Mouse (Mus musculus): ENCODE data around the gene Cep131. TPM values are rescaled to one million over a fixed set of nuclear protein-coding genes. Genes with fewer than 3 reads are reported as not detected.

Gene Cep131
- polyA plus RNA-seq, 1 experiment from 2014 or later: 3.1 TPM

DNA sequence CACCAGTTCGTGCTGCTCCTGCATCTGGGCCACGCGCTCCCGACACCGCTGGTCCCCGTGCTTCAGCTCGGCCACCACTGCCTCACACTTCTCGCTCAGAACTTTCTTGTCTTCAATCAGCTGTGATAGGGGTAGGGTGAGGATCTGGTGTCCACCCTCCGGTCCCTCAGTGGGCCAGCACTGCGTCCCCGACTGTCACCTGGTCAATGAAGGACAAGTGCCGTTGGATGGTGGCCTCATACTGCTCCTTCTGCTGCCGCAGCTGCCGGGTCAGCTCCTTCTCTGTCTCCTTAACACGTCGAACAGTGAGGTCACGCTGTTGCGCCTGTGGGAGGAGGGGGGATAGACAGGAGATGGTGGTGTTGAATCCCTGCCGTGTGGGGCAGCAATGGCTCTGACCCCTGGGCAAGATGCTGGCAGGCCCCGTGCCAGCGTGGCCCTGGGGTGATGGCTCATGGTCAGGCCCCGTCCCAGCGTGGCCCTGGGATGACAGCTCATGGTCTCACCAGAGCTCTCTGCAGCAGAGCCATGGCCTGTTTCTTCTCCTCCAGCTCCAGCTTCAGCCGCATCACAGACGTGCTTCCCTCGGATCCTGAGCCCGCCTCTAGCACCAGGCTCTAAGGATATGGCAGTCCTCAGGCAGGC, 16.2 kb downstream of the Cep131 start:
- no peak for ATAC-seq

GRCm38 (mm10) chr11:120069261-120069660, 17.4 kb downstream of the Cep131 start:
- TF ChIP-seq EP300 (IDR thresholded peaks at IDR 0.05; ENCODE audit: low read depth): no peak
- TF ChIP-seq CTCF (IDR thresholded peaks at IDR 0.05; ENCODE audit: low read depth): no peak
- DNase-seq (no peak), ATAC-seq (no peak)
- Histone ChIP-seq H3K27ac (ENCODE audit: low read depth) (no peak overlapping the region), H3K4me3 (ENCODE audit: low read depth, low read length) (no peak overlapping the region), H3K9ac (replicated peaks) (no peak overlapping the region), H3K4me2 (ENCODE audit: low read depth, low read length) (no peak overlapping the region), H3K9me3 (ENCODE audit: low read length) (no peaks in the 10 kb centered on the region), H3K4me1 (ENCODE audit: insufficient read depth) (peaks cover 13% of the 10 kb centered on the region), H3K27me3 (ENCODE audit: insufficient read depth, low read length) (no peaks in the 10 kb centered on the region), H3K36me3 (replicated peaks; ENCODE audit: insufficient read depth, low read length) (peaks cover 7% of the 10 kb centered on the region; the same call in 1 of the 2 replicates)
- WGBS (ENCODE audit: insufficient replicate concordance): 73% methylated on average over 11 of the region's 11 CpGs

More for the DNA sequence above, 16.2 kb downstream of the Cep131 start:
- Histone ChIP-seq H3K36me3 (replicated peaks; ENCODE audit: insufficient read depth, low read length) (peaks cover 7% of the 10 kb centered on the region; the same call in 1 of the 2 replicates), H3K4me3 (ENCODE audit: low read depth, low read length) (no peak overlapping the region), H3K27ac (ENCODE audit: low read depth) (no peak overlapping the region), H3K9me3 (ENCODE audit: low read length) (no peaks in the 10 kb centered on the region), H3K9ac (replicated peaks) (no peak overlapping the region), H3K4me1 (ENCODE audit: insufficient read depth) (peaks cover 3% of the 10 kb centered on the region; the same call in 1 of the 2 replicates), H3K4me2 (ENCODE audit: low read depth, low read length) (no peak overlapping the region), H3K27me3 (ENCODE audit: insufficient read depth, low read length) (no peaks in the 10 kb centered on the region)
- no peak for DNase-seq
- TF ChIP-seq EP300 (IDR thresholded peaks at IDR 0.05; ENCODE audit: low read depth) (no peak), CTCF (IDR thresholded peaks at IDR 0.05; ENCODE audit: low read depth) (no peak)
- 90% methylated on average over 26 of the region's 27 CpGs for WGBS (ENCODE audit: insufficient replicate concordance)

GRCm38 (mm10) chr11:120067834-120068233, 18.8 kb downstream of the Cep131 start:
- Histone ChIP-seq H3K9ac (replicated peaks) (no peak overlapping the region), H3K27me3 (ENCODE audit: insufficient read depth, low read length) (no peaks in the 10 kb centered on the region), H3K27ac (ENCODE audit: low read depth) (no peak overlapping the region), H3K4me2 (ENCODE audit: low read depth, low read length) (no peak overlapping the region), H3K4me1 (ENCODE audit: insufficient read depth) (peaks cover 13% of the 10 kb centered on the region), H3K36me3 (replicated peaks; ENCODE audit: insufficient read depth, low read length) (peaks cover 7% of the 10 kb centered on the region; the same call in 1 of the 2 replicates), H3K9me3 (ENCODE audit: low read length) (no peaks in the 10 kb centered on the region), H3K4me3 (ENCODE audit: low read depth, low read length) (no peak overlapping the region)
- ATAC-seq (no peak), DNase-seq (no peak)
- 77% methylated on average over 17 of the region's 17 CpGs for WGBS (ENCODE audit: insufficient replicate concordance)
- TF ChIP-seq CTCF (IDR thresholded peaks at IDR 0.05; ENCODE audit: low read depth) (peak; percentile 21; the same call in 1 of the 2 replicates), EP300 (IDR thresholded peaks at IDR 0.05; ENCODE audit: low read depth) (no peak)

DNA sequence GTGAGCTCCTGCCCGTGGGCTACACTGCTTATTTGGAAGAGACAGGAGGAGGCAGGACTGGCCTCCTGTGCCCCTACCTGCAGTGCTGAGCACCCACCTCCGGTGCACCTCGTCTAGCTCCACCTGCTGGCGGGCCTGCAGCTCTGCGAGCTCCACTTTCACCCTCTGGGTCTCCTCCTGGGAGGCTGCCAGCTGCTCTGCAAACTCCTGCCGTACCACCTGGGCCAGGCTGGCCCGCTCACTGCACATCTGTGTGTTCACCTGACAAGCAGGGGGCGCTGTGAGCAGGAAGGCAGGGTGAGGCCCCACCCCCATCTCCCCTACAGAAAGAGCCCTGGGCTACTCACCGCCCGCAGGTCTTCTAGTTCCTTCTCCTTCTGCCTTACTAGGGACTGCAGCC, 21.3 kb downstream of the Cep131 start:
- Histone ChIP-seq H3K4me3 (ENCODE audit: low read depth, low read length) (no peak overlapping the region), H3K27me3 (ENCODE audit: insufficient read depth, low read length) (no peaks in the 10 kb centered on the region), H3K9me3 (ENCODE audit: low read length) (no peaks in the 10 kb centered on the region), H3K27ac (ENCODE audit: low read depth) (peak overlapping the region; percentile 64; the same call in 1 of the 2 replicates), H3K36me3 (replicated peaks; ENCODE audit: insufficient read depth, low read length) (peaks cover 4% of the 10 kb centered on the region; the same call in 1 of the 2 replicates), H3K9ac (replicated peaks) (0 out of 2 replicates have a peak overlapping the region, but pooled peaks have one; percentile 4), H3K4me2 (ENCODE audit: low read depth, low read length) (peak overlapping the region; percentile 1; the same call in 1 of the 2 replicates), H3K4me1 (ENCODE audit: insufficient read depth) (peaks cover 13% of the 10 kb centered on the region)
- 27% methylated on average over 10 of the region's 10 CpGs for WGBS (ENCODE audit: insufficient replicate concordance)
- DNase-seq (peak; percentile 70), ATAC-seq (peak; percentile 35)
- TF ChIP-seq EP300 (IDR thresholded peaks at IDR 0.05; ENCODE audit: low read depth) (no peak), CTCF (IDR thresholded peaks at IDR 0.05; ENCODE audit: low read depth) (peak; percentile 84)

GRCm38 (mm10) chr11:120064668-120065040, 22.0 kb downstream of the Cep131 start:
- peak overlapping the region; percentile 64 for H3K27ac ChIP-seq (ENCODE audit: low read depth)

DNA sequence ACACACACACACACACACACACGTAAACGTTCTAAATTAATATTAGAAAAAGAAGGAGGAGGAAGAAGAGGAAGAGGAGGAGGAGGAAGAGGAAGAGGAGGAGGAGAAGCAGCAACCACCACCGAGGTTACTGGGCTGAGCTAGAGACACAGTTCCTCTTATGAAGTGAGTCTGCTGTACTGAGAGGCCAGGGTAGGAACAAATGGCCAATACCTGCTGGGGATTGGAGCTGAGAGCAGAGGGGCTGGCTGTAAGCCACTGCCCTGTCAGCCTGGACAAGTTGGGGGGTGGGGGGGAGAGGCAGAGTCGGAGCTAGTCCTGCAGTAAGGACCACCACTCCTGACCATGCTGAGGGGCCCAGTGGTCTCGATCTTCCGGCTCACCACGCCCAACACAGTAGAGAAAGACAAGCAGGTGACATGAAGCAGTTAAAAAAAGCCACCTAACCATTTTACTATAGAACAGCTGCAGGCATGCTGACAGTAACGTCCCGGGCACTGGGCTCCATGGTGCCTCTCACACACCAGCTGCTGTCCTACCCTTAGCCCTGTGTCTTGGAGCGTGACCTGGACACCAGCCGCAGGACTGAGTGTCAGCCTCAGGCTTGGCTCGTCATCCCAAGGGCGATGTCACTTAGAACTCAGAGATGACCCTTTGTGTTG, 22.5 kb downstream of the Cep131 start:
- Histone ChIP-seq H3K4me2 (ENCODE audit: low read depth, low read length) (peak overlapping the region; percentile 35; the same call in 1 of the 2 replicates), H3K9me3 (ENCODE audit: low read length) (no peaks in the 10 kb centered on the region), H3K4me1 (ENCODE audit: insufficient read depth) (peaks cover 13% of the 10 kb centered on the region), H3K9ac (replicated peaks) (no peak overlapping the region), H3K27ac (ENCODE audit: low read depth) (peak overlapping the region; percentile 64), H3K27me3 (ENCODE audit: insufficient read depth, low read length) (no peaks in the 10 kb centered on the region), H3K4me3 (ENCODE audit: low read depth, low read length) (no peak overlapping the region), H3K36me3 (replicated peaks; ENCODE audit: insufficient read depth, low read length) (peaks cover 4% of the 10 kb centered on the region; the same call in 1 of the 2 replicates)
- DNase-seq (no peak), ATAC-seq (peak; percentile 43)
- TF ChIP-seq EP300 (IDR thresholded peaks at IDR 0.05; ENCODE audit: low read depth) (no peak), CTCF (IDR thresholded peaks at IDR 0.05; ENCODE audit: low read depth) (no peak)
- 58% methylated on average over 13 of the region's 13 CpGs for WGBS (ENCODE audit: insufficient replicate concordance)

More at GRCm38 (mm10) chr11:120064668-120065040, 22.0 kb downstream of the Cep131 start:
- DNase-seq (no peak), ATAC-seq (no peak)
- Histone ChIP-seq H3K4me1 (ENCODE audit: insufficient read depth) (peaks cover 13% of the 10 kb centered on the region), H3K9me3 (ENCODE audit: low read length) (no peaks in the 10 kb centered on the region), H3K4me2 (ENCODE audit: low read depth, low read length) (no peak overlapping the region), H3K36me3 (replicated peaks; ENCODE audit: insufficient read depth, low read length) (peaks cover 4% of the 10 kb centered on the region; the same call in 1 of the 2 replicates), H3K4me3 (ENCODE audit: low read depth, low read length) (no peak overlapping the region), H3K27me3 (ENCODE audit: insufficient read depth, low read length) (no peaks in the 10 kb centered on the region), H3K9ac (replicated peaks) (no peak overlapping the region)
- TF ChIP-seq CTCF (IDR thresholded peaks at IDR 0.05; ENCODE audit: low read depth): no peak
- TF ChIP-seq EP300 (IDR thresholded peaks at IDR 0.05; ENCODE audit: low read depth): no peak
- WGBS (ENCODE audit: insufficient replicate concordance): 86% methylated on average over 11 of the region's 11 CpGs

All from liver, postnatal 0 days (tissue).